Mouse (Mus musculus) gastrocnemius, adult 2 months (tissue): ENCODE measurements around the gene Srsf6. TPM values are rescaled to one million over a fixed set of nuclear protein-coding genes. Genes with fewer than 3 reads are reported as not detected.

Experiments
- DNase-seq: peaks from one replicate; pipeline ENCODE4 v3.0.0; 2022
- H3K27ac ChIP-seq: fragments of 200-600 bp; 2 replicates; pipeline ENCODE4 v1.8.1; 2022; ENCODE audit warnings: mild to moderate bottlenecking
- H3K4me3 ChIP-seq: fragments of 200-600 bp; 2 replicates; pipeline ENCODE4 v1.8.1; 2022; ENCODE audit warnings: mild to moderate bottlenecking, moderate library complexity
- CTCF ChIP-seq: fragments of 200-600 bp; IDR thresholded peaks from 2 replicates; pipeline ENCODE4 v1.8.1; 2022; ENCODE audit warnings: antibody characterized with exemption, mild to moderate bottlenecking, moderate library complexity
- intact Hi-C: fragments of 180-260 bp; cut with DNase I; formaldehyde crosslinking; loops from one replicate; pipeline ENCODE4 v1.15.1; 2025
- total RNA-seq, 2 experiments: library from RNA; stranded (reverse); gene quantifications; 2 replicates each; pipeline ENCODE4 v1.2.3; 2021

Srsf6 gene
- total RNA-seq, 2 experiments from 2014 or later: 45.6 to 46.1 TPM

- TF ChIP-seq CTCF: no peak
- H3K27ac ChIP-seq: no peak overlapping the region
- H3K4me3 ChIP-seq: no peak overlapping the region
- intact Hi-C loops: no loop called here
- DNase-seq: peak; percentile 40
These were observed 42.3 kb downstream of the Srsf6 start for GRCm38 (mm10) chr2:162973637-162974036.

GRCm38 (mm10) chr2:162975157-162975775 is 43.9 kb downstream of the Srsf6 start:
- TF ChIP-seq CTCF: no peak
- DNase-seq: peak; percentile 60
- intact Hi-C loops: no loop called here
- Histone ChIP-seq H3K27ac (peak overlapping the region; percentile 56), H3K4me3 (no peak overlapping the region)

- peak; percentile 62 for DNase-seq
- intact Hi-C loops: no loop called here
These were observed 44.7 kb downstream of the Srsf6 start for GRCm38 (mm10) chr2:162976001-162976400.

GRCm38 (mm10) chr2:162984381-162984780 is 53.1 kb downstream of the Srsf6 start:
- no peak overlapping the region for H3K27ac ChIP-seq
- TF ChIP-seq CTCF: no peak
- DNase-seq: no peak
- no peak overlapping the region for H3K4me3 ChIP-seq
- intact Hi-C loops: no loop called here

More at GRCm38 (mm10) chr2:162976001-162976400, 44.7 kb downstream of the Srsf6 start:
- TF ChIP-seq CTCF: no peak
- Histone ChIP-seq H3K27ac (peak overlapping the region; percentile 38), H3K4me3 (no peak overlapping the region)

GRCm38 (mm10) chr2:162985923-162986322 is 54.6 kb downstream of the Srsf6 start:
- intact Hi-C loops: no loop called here
- Histone ChIP-seq H3K27ac (no peak overlapping the region), H3K4me3 (no peak overlapping the region)
- peak; percentile 34 for DNase-seq
- no peak for TF ChIP-seq CTCF

Other genes with a start within 250 kb of the Srsf6 start
- gene L3mbtl1, start 11.9 kb downstream of the Srsf6 start, total RNA-seq: not detected
- not detected for gene Sgk2, start 55.8 kb downstream of the Srsf6 start, total RNA-seq
- 10 to 100 TPM; 13.2 to 15.1 TPM for gene Ift52, start 85.8 kb downstream of the Srsf6 start, total RNA-seq
- not detected for gene Mybl2, start 123.2 kb downstream of the Srsf6 start, total RNA-seq
- gene Gtsf1l, start 156.3 kb downstream of the Srsf6 start, total RNA-seq: not detected